Mouse (Mus musculus): ENCODE measurements around the gene Nacc2. TPM values are rescaled to one million over a fixed set of nuclear protein-coding genes. Genes with fewer than 3 reads are reported as not detected.
A peak's percentile ranks its signal among the peaks of the same experiment; 100 is the strongest.

Nacc2 gene
- polyA plus RNA-seq, 1 experiment from 2014 or later = 6.5 TPM

- Histone ChIP-seq H3K4me1 (replicated peaks) (peaks cover 24% of the 10 kb centered on the region), H3K9me3 (replicated peaks) (no peaks in the 10 kb centered on the region), H3K27me3 (replicated peaks) (no peaks in the 10 kb centered on the region; the same call in 1 of the 2 replicates), H3K4me3 (peak overlapping the region; percentile 76), H3K4me2 (peak overlapping the region; percentile 85), H3K36me3 (no peaks in the 10 kb centered on the region), H3K9ac (no peak overlapping the region), H3K27ac (ENCODE audit: poor library complexity, severe bottlenecking) (0 out of 2 replicates have a peak overlapping the region, but pooled peaks have one; percentile 91)
- 86% methylated on average over 8 of the region's 8 CpGs for WGBS
- ATAC-seq (ENCODE audit: insufficient number of reproducible peaks, low FRiP score) = no peak
Measured at GRCm38 (mm10) chr2:26022258-26022565, 100.8 kb downstream of the Nacc2 start.

GRCm38 (mm10) chr2:26021561-26022257 lies 101.3 kb downstream of the Nacc2 start, which contains the start of gene Ubac1:
TSS of gene Ubac1 (minus strand) at chr2:26021747.
- 7% methylated on average over 50 of the region's 50 CpGs for WGBS
- Histone ChIP-seq H3K4me1 (replicated peaks) (peaks cover 24% of the 10 kb centered on the region), H3K4me2 (peak within 1 kb of the TSS; percentile 85), H3K9ac (peak within 1 kb of the TSS; percentile 85), H3K36me3 (no peaks in the 10 kb centered on the region), H3K4me3 (peak within 1 kb of the TSS; percentile 76), H3K9me3 (replicated peaks) (no peaks in the 10 kb centered on the region), H3K27ac (ENCODE audit: poor library complexity, severe bottlenecking) (peak within 1 kb of the TSS; percentile 91), H3K27me3 (replicated peaks) (no peaks in the 10 kb centered on the region)
- peak; percentile 92 for ATAC-seq (ENCODE audit: insufficient number of reproducible peaks, low FRiP score)

DNA sequence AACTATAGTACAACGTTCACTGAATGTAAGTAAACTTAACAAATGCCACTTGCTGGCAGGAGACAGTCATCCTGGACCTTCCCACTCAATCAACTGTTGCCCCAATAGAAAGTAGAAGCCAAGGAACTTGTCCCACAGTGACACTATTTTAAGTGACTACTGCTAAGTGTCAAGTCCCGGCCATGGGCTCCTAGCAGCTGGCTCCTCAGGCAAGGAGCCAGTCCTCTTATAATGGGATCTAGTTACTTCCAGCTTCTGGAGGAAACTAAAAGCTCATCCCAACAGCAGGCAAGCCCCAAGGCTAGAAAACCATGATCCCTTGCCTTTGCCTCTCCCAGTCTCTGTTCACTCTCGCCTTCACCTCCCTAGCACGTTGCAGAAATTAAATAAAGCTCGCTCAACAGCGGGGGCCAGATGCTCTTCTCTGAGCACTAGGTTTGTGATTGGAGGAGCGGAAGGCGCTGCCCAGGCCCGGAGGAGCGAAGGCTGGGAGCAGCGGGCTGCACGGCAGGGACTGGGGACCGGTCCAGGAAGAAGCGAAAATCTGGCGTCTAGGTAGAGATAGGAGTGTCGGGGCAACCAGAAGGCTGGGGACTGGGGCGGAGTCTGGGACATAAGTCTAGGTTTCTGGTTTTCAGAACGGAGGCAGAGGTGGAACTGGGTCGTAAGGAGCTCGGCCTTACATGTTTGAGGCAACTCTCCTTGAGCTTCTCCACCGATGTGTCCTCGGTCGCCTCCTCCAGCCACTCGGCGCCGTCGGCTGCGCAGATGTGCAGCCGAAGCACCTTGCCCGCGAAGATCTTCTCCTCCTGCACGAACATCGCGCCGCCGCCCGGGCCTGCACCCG lies 102.1 kb downstream of the Nacc2 start:
- ATAC-seq (ENCODE audit: insufficient number of reproducible peaks, low FRiP score) = peak; percentile 46
- H3K4me1 ChIP-seq (replicated peaks) = peaks cover 24% of the 10 kb centered on the region
- H3K9ac ChIP-seq = peak overlapping the region; percentile 85
- H3K27me3 ChIP-seq (replicated peaks) = no peaks in the 10 kb centered on the region
- peak overlapping the region; percentile 76 for H3K4me3 ChIP-seq
- WGBS = 1% methylated on average over 38 of the region's 38 CpGs
- peak overlapping the region; percentile 91 for H3K27ac ChIP-seq (ENCODE audit: poor library complexity, severe bottlenecking)
- H3K36me3 ChIP-seq = peaks cover 5% of the 10 kb centered on the region; the same call in 1 of the 2 replicates
- H3K9me3 ChIP-seq (replicated peaks) = no peaks in the 10 kb centered on the region
- peak overlapping the region; percentile 85 for H3K4me2 ChIP-seq

DNA sequence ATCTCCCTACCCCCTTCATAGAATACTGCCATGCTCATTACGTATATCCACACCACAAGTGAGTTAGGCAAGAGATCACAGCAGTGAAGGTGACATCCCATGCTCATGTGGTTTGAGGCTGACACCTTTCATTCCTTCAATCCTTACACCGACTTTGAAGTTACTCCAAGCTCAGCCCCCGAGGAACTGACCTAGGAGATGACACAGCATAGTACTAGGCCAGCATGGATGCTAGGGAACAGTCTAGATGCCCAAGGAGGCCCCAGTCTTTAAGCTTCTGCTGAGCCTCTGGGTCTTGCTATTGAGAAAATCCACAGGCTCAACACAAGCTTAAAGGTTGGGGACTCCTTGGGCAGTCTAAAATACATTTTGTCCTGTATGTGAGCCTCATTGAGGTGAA lies 103.1 kb downstream of the Nacc2 start:
- WGBS = 68% methylated on average over 3 of the region's 3 CpGs
- H3K9ac ChIP-seq = peak overlapping the region; percentile 85; the same call in 1 of the 2 replicates
- H3K4me1 ChIP-seq (replicated peaks) = peaks cover 24% of the 10 kb centered on the region
- H3K27ac ChIP-seq (ENCODE audit: poor library complexity, severe bottlenecking) = peak overlapping the region; percentile 91; the same call in 1 of the 2 replicates
- H3K9me3 ChIP-seq (replicated peaks) = no peaks in the 10 kb centered on the region
- H3K27me3 ChIP-seq (replicated peaks) = no peaks in the 10 kb centered on the region
- H3K4me2 ChIP-seq = peak overlapping the region; percentile 85
- no peak for ATAC-seq (ENCODE audit: insufficient number of reproducible peaks, low FRiP score)
- peaks cover 15% of the 10 kb centered on the region for H3K36me3 ChIP-seq
- H3K4me3 ChIP-seq = peak overlapping the region; percentile 76

DNA sequence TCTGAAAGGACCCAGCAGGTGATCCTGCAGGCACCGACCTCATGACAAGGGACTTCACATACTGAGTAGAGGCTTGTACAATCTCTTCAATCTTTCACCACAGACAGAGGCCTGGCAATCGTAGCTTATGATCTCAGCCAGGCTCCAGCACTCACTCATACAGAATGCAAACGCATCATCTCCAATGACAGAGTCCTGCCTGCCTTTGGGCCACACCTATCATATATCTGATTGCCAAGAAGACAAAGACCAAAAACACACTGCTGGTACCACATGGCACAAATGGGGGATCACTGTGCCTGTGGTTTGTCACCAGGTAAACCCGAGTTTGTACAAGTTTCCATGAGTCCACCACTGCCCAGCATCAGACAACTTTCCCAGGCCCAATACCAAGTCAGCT lies 105.7 kb downstream of the Nacc2 start:
- H3K4me1 ChIP-seq (replicated peaks) = peaks cover 33% of the 10 kb centered on the region
- H3K27me3 ChIP-seq (replicated peaks) = no peaks in the 10 kb centered on the region
- H3K4me3 ChIP-seq = no peak overlapping the region
- H3K36me3 ChIP-seq = peaks cover 38% of the 10 kb centered on the region
- 0 out of 2 replicates have a peak overlapping the region, but pooled peaks have one; percentile 11 for H3K9ac ChIP-seq
- H3K27ac ChIP-seq (ENCODE audit: poor library complexity, severe bottlenecking) = no peak overlapping the region
- H3K4me2 ChIP-seq = peak overlapping the region; percentile 26
- H3K9me3 ChIP-seq (replicated peaks) = no peaks in the 10 kb centered on the region
- no peak for ATAC-seq (ENCODE audit: insufficient number of reproducible peaks, low FRiP score)
- 53% methylated on average over 4 of the region's 4 CpGs for WGBS

DNA sequence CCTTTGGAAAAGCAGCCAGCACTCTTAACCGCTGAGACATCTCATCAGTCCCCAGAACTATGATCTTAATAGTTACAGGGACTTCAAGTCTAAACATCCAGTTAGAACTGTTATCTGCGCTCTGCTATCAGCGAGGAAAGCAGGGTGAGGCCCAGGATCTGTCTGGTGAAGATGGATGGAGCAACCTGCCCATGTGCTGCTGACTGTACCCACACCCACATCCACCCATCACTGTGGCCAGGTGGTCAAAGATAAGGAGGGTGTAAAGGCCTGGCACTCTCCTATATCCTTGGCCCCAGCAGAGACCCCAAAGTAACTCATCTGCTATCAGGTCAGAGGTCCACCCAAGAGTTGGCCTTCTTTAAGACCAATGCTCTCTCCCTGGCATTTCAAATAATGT lies 109.3 kb downstream of the Nacc2 start:
- ATAC-seq (ENCODE audit: insufficient number of reproducible peaks, low FRiP score) = peak; percentile 92
- WGBS = 81% methylated on average over 3 of the region's 3 CpGs
- Histone ChIP-seq H3K27me3 (replicated peaks) (no peaks in the 10 kb centered on the region), H3K4me3 (no peak overlapping the region), H3K27ac (ENCODE audit: poor library complexity, severe bottlenecking) (no peak overlapping the region), H3K4me2 (no peak overlapping the region), H3K9ac (no peak overlapping the region), H3K36me3 (peaks cover 74% of the 10 kb centered on the region), H3K9me3 (replicated peaks) (no peaks in the 10 kb centered on the region), H3K4me1 (replicated peaks) (peaks cover 15% of the 10 kb centered on the region)

DNA sequence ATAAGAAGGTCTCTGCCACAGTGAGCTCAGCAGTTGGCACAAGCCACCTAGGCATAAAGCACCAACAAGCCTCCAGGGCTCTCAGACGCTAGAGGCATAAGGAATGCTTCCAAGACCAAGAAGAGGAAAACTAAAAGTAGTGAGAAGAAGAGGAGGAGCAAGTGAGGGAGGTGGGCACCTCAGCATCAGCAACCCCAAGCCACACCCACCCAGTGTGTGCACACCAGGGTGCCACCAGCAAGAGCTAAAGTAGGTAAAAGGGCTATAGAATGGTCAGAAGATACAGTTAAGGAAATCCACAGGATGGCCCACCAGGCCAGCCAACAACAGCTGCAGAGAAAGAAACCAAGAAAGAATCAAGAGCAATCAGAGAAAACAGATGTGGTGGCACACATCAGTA lies 111.6 kb downstream of the Nacc2 start:
- Histone ChIP-seq H3K9me3 (replicated peaks) (no peaks in the 10 kb centered on the region), H3K27me3 (replicated peaks) (no peaks in the 10 kb centered on the region), H3K9ac (no peak overlapping the region), H3K36me3 (peaks cover 96% of the 10 kb centered on the region), H3K4me2 (peak overlapping the region; percentile 22; the same call in 1 of the 2 replicates), H3K4me1 (replicated peaks) (peaks cover 9% of the 10 kb centered on the region), H3K27ac (ENCODE audit: poor library complexity, severe bottlenecking) (no peak overlapping the region), H3K4me3 (no peak overlapping the region)
- ATAC-seq (ENCODE audit: insufficient number of reproducible peaks, low FRiP score) = no peak
- 86% methylated on average over 1 of the region's 1 CpGs for WGBS

Other genes starting within 250 kb of the Nacc2 start
- 17.9 and 22.1 TPM in 2 replicates for gene Camsap1, start 139.9 kb downstream of the Nacc2 start, polyA plus RNA-seq (2016; fragmentation: Nextera tagmentation; extraction: Ambion mirVana)
- gene Ubac1, start 101.5 kb downstream of the Nacc2 start, polyA plus RNA-seq (2016; fragmentation: Nextera tagmentation; extraction: Ambion mirVana) = 107 and 111 TPM in 2 replicates
- not detected in 2 replicates for gene Lhx3, start 85.1 kb upstream of the Nacc2 start, polyA plus RNA-seq (2016; fragmentation: Nextera tagmentation; extraction: Ambion mirVana)
- 15.6 and 15.9 TPM in 2 replicates for gene Qsox2, start 114.3 kb upstream of the Nacc2 start, polyA plus RNA-seq (2016; fragmentation: Nextera tagmentation; extraction: Ambion mirVana)
- 0.05 and 0.09 TPM in 2 replicates for gene Ccdc187, start 171.3 kb upstream of the Nacc2 start, polyA plus RNA-seq (2016; fragmentation: Nextera tagmentation; extraction: Ambion mirVana)
- gene Gpsm1, start 192.3 kb upstream of the Nacc2 start, polyA plus RNA-seq (2016; fragmentation: Nextera tagmentation; extraction: Ambion mirVana) = 38.0 and 39.9 TPM in 2 replicates
- gene Dnlz, start 228.9 kb upstream of the Nacc2 start, polyA plus RNA-seq (2016; fragmentation: Nextera tagmentation; extraction: Ambion mirVana) = 31.4 and 33.7 TPM in 2 replicates
- gene Card9, start 237.7 kb upstream of the Nacc2 start, polyA plus RNA-seq (2016; fragmentation: Nextera tagmentation; extraction: Ambion mirVana) = 0.56 and 0.58 TPM in 2 replicates

Data from heart, embryonic 12.5 days (tissue).